Mouse (Mus musculus) ES-Bruce4 (cell line): Measurements from ENCODE around the gene Rhbg. TPM values are rescaled to one million over a fixed set of nuclear protein-coding genes. Genes with fewer than 3 reads are reported as not detected.

Experiments
- H3K27ac ChIP-seq: 2 replicates; pipeline ENCODE4 v1.5.1; 2012; ENCODE audit warnings: low read length, inconsistent platforms; ENCODE audit not compliant: insufficient read depth
- H3K27me3 ChIP-seq: 2 replicates; pipeline ENCODE4 v1.6.1; 2012; ENCODE audit warnings: mild to moderate bottlenecking, low read length, inconsistent platforms; ENCODE audit not compliant: control insufficient read depth, poor library complexity, insufficient read depth, severe bottlenecking
- H3K36me3 ChIP-seq: 2 replicates; pipeline ENCODE4 v1.6.1; 2012; ENCODE audit warnings: inconsistent platforms, mild to moderate bottlenecking, low read length, moderate library complexity; ENCODE audit not compliant: control insufficient read depth, poor library complexity, insufficient read depth, severe bottlenecking
- H3K4me1 ChIP-seq: one replicate; pipeline ENCODE4 v1.8.1; 2011; ENCODE audit warnings: low read length; ENCODE audit not compliant: control insufficient read depth, insufficient read depth
- H3K4me3 ChIP-seq: 2 replicates; pipeline ENCODE4 v1.5.1; 2011; ENCODE audit warnings: low read depth, mild to moderate bottlenecking, low read length
- H3K9ac ChIP-seq: 2 replicates; pipeline ENCODE4 v1.6.1; 2012; ENCODE audit warnings: low read depth, mild to moderate bottlenecking, inconsistent platforms; ENCODE audit not compliant: poor library complexity, severe bottlenecking
- H3K9me3 ChIP-seq: replicated peaks from 2 replicates; pipeline ENCODE4 v1.6.1; 2012; ENCODE audit warnings: mild to moderate bottlenecking, low read length, inconsistent platforms; ENCODE audit not compliant: control insufficient read depth, poor library complexity, insufficient read depth, severe bottlenecking
- CTCF ChIP-seq: IDR thresholded peaks from one replicate; pipeline ENCODE4 v1.8.1; 2011; ENCODE audit warnings: low read depth, low read length
- EP300 ChIP-seq: IDR thresholded peaks from 2 replicates; pipeline ENCODE4 v1.6.1; 2011; ENCODE audit warnings: low read depth, low read length; ENCODE audit not compliant: insufficient read depth
- POLR2A ChIP-seq: IDR thresholded peaks from one replicate; pipeline ENCODE4 v1.8.1; 2011; ENCODE audit warnings: low read length; ENCODE audit not compliant: insufficient read depth
- polyA plus RNA-seq: library from polyadenylated mRNA; stranded (reverse); fragments of >200 nt; gene quantifications from 2 replicates; pipeline ENCODE4 v1.2.4, GENCODE M21; 2011; ENCODE audit warnings: low read depth; ENCODE audit not compliant: missing spikeins, insufficient read depth, insufficient read length

The Rhbg gene
- polyA plus RNA-seq, 1 experiment: 0.82 TPM

DNA sequence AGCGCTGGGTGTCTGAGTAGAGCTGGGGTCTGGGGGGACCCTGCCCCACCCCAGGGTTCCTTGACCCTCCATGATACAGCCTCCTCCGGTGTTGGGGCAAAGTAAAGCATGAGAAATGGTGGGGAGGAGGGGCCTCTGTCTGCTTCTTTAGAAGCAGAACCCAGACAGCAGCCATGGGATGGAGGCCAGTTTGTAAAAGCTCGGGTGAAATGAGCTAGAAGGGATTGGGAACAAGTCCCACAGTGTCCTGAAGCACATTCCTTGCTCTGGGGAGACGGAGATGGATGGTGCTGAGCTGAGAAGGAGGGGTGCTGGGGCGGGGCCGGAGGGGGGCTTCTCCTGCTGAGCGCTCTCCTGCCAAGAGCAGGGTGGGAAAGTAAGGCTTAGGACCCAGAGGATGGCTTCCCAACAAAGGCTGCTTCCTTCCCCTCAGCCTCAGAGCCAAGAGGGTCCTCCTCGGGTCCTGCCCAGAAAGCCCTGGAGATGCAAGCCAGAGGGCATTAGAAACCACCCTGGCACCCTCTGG lies 15.6 kb downstream of the Rhbg start:
- Histone ChIP-seq H3K4me3 (no peak overlapping the region), H3K27me3 (no peaks in the 10 kb centered on the region; the same call in 1 of the 2 replicates), H3K4me1 (peaks cover 2% of the 10 kb centered on the region), H3K9me3 (no peaks in the 10 kb centered on the region), H3K36me3 (no peaks in the 10 kb centered on the region), H3K9ac (no peak overlapping the region), H3K27ac (no peak overlapping the region)
- TF ChIP-seq CTCF: no peak
- no peak for TF ChIP-seq EP300
- TF ChIP-seq POLR2A: no peak

DNA sequence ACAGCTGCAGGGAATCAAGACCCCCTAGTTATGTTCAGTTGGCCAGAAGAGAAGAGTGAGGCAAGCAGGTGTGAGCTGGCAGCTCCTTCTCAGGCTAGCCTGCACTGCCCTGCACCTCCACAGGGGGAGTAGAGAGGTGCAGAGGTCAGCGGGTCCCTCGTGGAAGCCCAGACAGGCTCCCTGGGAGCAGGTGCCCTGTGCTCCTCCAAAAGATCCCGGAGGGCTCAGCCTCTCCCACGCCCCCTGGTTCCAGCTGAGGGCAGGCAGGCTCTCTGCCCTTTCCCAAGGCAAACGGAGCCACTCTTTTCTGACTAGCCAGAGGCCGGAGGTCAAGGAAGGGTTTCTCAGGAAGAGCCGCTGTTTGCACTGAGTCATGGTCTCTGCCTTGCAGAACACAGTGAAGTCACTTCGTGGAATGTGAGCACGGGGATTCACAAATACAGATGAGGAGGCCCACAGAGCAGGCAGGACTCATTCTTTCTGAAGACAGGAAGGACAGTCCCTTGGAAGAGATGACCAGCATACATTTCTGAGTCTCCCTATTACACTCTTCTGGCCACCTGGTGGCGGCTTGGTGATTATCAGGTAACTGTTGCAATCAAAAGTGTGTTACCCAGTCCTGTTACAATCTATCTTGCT lies 16.8 kb downstream of the Rhbg start:
- no peaks in the 10 kb centered on the region for H3K36me3 ChIP-seq
- peaks cover 2% of the 10 kb centered on the region for H3K4me1 ChIP-seq
- H3K9ac ChIP-seq: no peak overlapping the region
- TF ChIP-seq CTCF: peak; percentile 31
- TF ChIP-seq POLR2A: no peak
- TF ChIP-seq EP300: no peak
- no peaks in the 10 kb centered on the region for H3K9me3 ChIP-seq
- H3K4me3 ChIP-seq: no peak overlapping the region
- no peak overlapping the region for H3K27ac ChIP-seq
- H3K27me3 ChIP-seq: no peaks in the 10 kb centered on the region; the same call in 1 of the 2 replicates

DNA sequence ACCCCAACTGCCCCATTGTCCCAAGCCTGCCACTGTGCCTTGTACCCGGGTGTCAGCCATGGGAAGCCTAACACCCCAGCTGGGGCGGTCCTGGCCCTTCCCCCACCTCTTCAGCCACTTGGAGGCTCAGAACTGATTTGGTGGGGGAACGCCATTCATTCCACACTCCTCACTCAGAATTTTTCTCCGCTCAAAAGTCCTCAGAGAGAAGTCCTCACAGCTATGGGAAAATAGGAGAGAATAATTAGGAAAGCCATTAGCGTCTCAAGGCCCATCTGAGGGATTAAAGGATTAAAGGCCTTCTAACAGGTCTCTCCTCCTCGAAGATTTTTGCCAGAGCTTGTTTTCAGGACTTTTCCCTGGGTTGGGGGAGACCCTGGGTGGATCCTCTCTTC lies 17.4 kb downstream of the Rhbg start:
- peaks cover 2% of the 10 kb centered on the region for H3K4me1 ChIP-seq
- no peak overlapping the region for H3K4me3 ChIP-seq
- no peak overlapping the region for H3K9ac ChIP-seq
- no peaks in the 10 kb centered on the region for H3K36me3 ChIP-seq
- no peak overlapping the region for H3K27ac ChIP-seq
- no peaks in the 10 kb centered on the region for H3K9me3 ChIP-seq
- H3K27me3 ChIP-seq: no peaks in the 10 kb centered on the region; the same call in 1 of the 2 replicates
- TF ChIP-seq CTCF: no peak
- no peak for TF ChIP-seq EP300
- TF ChIP-seq POLR2A: no peak

DNA sequence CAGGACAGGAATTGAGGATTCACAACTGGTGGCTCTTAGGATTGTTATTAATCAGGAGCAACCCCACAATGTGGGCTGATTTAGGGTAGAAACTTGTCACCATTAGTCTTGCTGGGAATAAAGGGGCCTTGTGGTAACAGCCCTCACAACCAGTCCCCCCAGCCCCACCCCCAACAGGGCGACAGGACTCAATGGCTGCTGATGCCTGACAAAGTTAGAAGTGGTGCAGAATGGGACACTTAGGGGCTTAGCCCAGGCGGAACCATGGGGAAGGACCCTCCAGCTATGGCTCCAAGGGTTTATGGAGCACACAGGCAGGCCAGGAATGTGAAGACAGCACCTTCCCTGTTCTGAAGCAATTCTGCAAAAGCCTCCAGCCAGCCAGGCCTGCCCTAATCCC lies 18.9 kb downstream of the Rhbg start:
- Histone ChIP-seq H3K9ac (no peak overlapping the region), H3K9me3 (no peaks in the 10 kb centered on the region), H3K4me3 (no peak overlapping the region), H3K27ac (no peak overlapping the region), H3K27me3 (no peaks in the 10 kb centered on the region; the same call in 1 of the 2 replicates), H3K4me1 (peaks cover 4% of the 10 kb centered on the region), H3K36me3 (no peaks in the 10 kb centered on the region)
- no peak for TF ChIP-seq CTCF
- TF ChIP-seq POLR2A: no peak
- no peak for TF ChIP-seq EP300

DNA sequence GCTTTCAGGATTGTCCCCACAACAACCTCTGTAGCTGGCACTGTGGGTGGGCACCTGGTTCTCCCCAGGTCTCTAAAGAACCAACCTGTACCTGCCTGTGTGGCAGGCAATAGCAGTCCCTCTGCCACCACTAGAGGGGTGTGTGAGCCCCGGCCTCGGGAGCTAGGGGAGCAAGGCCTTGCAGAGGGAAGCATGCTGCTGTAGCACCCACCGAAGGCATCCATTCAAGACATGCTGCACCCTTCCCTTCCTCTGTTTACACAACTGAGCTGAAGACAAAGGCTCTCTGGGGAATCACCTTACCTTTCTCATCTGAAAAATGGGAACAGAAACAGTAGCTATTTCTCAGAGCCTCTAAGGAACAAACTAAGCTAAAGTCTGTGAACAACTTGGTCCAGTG lies 19.3 kb downstream of the Rhbg start:
- H3K36me3 ChIP-seq: no peaks in the 10 kb centered on the region
- no peaks in the 10 kb centered on the region for H3K27me3 ChIP-seq
- TF ChIP-seq CTCF: peak; percentile 71
- TF ChIP-seq POLR2A: no peak
- peaks cover 5% of the 10 kb centered on the region for H3K4me1 ChIP-seq
- H3K27ac ChIP-seq: no peak overlapping the region
- H3K9ac ChIP-seq: no peak overlapping the region
- H3K9me3 ChIP-seq: no peaks in the 10 kb centered on the region
- no peak overlapping the region for H3K4me3 ChIP-seq

DNA sequence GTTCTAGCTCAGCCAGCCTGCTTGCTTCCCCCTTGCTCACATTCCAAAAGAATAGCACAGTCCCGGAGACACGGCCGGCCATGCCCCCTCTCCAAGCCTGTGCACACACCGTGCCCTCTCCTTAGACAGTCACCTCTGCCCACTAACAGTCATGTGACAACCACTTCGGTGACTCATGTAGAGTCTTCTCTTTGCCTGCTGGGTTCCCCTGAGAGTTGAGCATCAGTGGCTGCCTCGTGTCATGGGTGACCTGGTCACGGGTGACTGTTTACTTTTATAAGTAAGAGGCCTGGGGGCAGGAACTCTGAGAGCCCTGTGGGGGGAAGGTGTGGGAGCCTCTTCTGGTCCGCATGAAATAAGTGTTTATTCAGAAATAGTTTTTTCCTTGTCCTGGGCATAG lies 20.5 kb downstream of the Rhbg start:
- Histone ChIP-seq H3K27ac (no peak overlapping the region), H3K9ac (no peak overlapping the region), H3K4me1 (peaks cover 8% of the 10 kb centered on the region), H3K4me3 (no peak overlapping the region), H3K27me3 (no peaks in the 10 kb centered on the region), H3K36me3 (no peaks in the 10 kb centered on the region), H3K9me3 (no peaks in the 10 kb centered on the region)
- no peak for TF ChIP-seq EP300
- no peak for TF ChIP-seq CTCF
- TF ChIP-seq POLR2A: no peak
